Mouse (Mus musculus) layer of hippocampus, postnatal 10 days (tissue): ENCODE measurements around the gene Robo4. TPM values are rescaled to one million over a fixed set of nuclear protein-coding genes. Genes with fewer than 3 reads are reported as not detected.

Experiments used
- DNase-seq, 2 experiments: peaks; one replicate each; pipeline ENCODE4 v3.0.0; 2021; ENCODE audit warnings: low spot score in 2 of 2
- total RNA-seq, 2 experiments: library from RNA; stranded (reverse); gene quantifications; 2 replicates each; pipeline ENCODE4 v1.2.3; 2021

Robo4 gene
- total RNA-seq, 2 experiments from 2014 or later = 6.9 to 8.3 TPM

- no peak for DNase-seq
These were observed 51.6 kb downstream of the Robo4 start for GRCm38 (mm10) chr9:37453328-37453727.

- no peak for DNase-seq
These were observed 52.4 kb downstream of the Robo4 start for GRCm38 (mm10) chr9:37454011-37454492.

GRCm38 (mm10) chr9:37454991-37455390 is 53.3 kb downstream of the Robo4 start:
- DNase-seq = no peak

GRCm38 (mm10) chr9:37455868-37456267 is 54.2 kb downstream of the Robo4 start:
- DNase-seq = no peak

DNA sequence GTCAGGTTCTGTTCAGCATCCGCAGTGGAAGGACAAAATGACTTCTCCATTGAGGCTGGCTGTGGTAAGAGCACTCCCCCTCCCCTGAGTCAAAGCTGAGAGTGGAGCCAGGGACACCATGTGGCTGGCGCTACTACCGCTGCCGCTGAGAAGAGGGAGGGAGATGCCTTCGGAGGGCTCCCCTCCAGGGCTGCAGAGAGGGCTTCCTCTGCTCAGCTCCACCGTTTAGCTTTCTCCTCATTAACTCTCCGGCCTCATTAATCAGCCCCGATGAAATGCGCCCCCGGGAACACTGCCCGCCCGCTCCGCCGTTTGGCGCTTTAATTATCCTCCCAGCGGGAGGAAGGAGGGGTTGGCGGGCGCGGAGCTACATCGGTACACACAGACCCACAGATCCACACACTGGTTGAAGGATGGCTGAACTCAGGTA is 54.8 kb downstream of the Robo4 start:
- DNase-seq = peak; percentile 76 to 83

DNA sequence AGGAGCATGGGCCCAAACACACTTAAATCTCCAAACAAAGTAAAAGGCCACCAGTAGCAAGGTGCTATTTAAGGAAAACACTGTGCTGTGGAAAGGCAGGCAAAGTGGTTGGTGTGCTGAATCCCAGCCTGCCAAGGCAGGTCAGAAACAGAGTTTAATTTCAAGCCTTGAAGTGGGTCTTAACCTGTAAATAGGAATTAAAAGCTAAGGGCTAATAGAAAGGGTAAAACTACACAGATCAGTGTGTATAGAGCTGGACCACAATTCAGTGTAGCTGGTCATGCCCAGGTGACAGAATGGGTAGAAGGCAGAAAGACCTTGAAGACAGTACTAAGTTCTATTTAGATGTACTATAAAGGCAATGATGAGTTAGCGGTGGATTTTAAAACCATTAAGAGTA is 55.5 kb downstream of the Robo4 start:
- DNase-seq = no peak

DNA sequence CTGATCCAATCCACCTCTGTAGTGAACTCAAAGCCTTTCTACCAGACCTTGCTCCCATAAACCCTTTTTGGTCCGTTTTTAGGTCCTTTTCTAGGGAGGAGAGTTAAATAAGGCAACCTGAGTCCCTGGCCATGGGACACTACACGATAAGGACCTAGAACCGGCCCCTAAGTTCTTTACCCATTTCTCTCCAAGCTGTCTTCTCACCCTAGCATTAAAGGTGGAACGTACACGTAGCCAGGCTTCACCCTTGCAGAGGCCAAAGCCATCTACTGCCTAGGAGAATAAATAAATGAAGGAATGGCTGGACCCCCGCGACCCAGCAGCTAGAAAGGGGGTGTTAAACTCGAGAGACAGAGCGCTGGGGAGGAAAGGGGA is 58.0 kb downstream of the Robo4 start:
- DNase-seq = no peak

DNA sequence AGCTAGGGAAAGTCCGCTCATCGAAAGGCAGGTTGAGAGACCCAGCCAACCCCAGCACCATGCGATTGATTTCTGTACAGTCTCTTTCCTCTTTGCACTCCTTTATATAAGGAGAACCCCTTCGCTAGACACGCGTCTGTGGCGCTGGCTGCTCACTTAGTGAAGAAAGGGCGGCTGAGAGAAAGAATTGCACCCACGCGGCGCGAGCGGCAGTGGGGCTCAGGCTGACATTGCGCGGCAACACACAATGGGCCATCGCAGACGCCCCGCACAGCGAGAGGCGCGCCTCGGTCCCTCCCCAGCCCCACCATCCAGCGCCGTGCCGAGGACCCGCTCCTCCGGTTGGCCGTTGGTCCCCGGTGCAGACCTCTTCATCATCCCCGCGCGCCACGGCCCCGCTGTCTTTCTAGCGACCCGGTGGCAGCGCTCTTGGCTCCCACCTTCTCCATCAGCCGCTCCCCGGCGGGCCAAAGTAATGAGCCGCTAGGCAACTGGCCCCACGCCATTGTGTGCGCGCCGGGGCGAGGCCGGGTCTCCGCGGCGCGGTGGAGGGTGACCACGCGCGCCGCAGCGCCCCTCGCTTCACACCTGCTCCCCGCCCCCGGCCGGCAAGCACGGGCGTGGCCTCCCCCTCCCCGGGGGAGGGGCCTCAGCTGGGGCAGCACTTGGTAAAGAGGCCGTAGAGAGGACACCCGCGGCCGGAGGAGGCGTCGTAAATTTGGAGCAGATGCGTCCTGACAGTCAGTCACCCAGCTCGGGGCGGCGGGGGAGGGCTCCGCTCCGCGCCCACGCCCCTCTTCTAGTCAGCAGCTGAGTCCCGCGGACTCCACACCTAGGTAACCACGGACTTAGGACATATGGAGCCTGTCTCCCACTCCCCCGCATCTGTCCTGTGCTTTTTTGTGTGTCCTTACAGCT is 58.6 kb downstream of the Robo4 start:
- DNase-seq = peak; percentile 48 to 59

DNA sequence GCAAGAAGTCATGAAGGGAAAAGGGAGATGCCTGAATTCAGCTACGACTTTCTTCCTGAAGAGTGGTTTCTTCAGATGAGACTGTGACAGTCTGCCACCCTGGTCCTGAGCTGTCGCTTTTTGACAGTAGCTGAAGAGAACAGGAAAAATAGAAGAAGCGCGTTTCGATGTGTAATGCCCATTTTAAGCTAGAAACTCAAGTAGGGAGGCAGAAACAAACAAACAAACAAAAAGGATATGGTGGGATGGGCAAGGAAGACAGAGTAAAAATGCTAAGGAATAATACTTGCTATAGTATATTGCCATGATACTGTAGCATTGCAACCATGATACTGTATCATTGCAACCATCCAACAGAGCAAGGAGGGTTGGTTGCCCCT is 59.3 kb downstream of the Robo4 start:
- DNase-seq = no peak

DNA sequence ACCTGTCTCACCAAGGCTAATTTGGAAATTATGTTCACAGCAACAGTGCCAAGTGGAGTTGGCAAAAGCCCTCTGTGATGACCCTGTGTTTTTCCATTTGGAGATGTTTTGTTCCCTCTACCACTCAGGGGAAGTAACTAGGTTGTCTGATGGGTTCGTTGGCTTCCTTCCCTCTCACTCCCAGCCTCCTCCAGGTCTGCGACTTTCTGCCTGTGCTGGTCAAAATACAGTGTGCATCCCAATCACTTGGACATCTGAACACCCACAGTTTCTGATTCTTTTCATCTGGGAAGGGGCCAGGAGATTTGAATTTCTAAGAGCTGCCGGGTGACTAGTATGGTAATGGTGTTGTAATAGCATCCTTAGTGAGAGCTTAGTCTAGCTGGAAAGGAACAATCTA is 59.9 kb downstream of the Robo4 start:
- DNase-seq = no peak

DNA sequence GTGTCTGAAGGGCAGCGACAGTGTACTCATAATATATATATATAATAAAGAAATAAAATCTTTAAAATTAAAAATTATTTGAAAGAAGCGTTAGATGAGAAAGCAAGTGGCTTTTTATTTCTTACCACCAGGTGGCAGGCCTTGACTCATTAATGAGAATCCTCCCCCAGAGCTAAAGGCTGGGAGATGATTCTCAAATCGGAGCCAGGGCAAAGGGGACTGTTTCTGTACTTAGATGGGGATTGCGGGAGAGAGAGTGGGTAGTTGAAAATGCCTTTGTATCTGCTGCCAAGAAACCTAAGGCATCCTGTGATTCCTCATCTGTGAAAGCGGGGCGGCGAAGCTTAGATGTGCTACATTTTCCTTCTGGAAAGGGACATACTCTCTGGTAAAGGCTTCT is 61.1 kb downstream of the Robo4 start:
- DNase-seq = peak; percentile 39 to 62

Other genes starting within 250 kb of the Robo4 start
- gene Tmem218, start 193.7 kb upstream of the Robo4 start, total RNA-seq = 10 to 100 TPM in 1 of 2 experiments, 1 to 10 TPM in 1; 8.9 to 11.5 TPM
- gene Slc37a2, start 146.2 kb upstream of the Robo4 start, total RNA-seq = 1 to 10 TPM; 1.2 to 2.0 TPM
- 1 to 10 TPM; 3.1 to 4.0 TPM for gene Ccdc15, start 53.5 kb upstream of the Robo4 start, total RNA-seq
- 10 to 100 TPM; 66.7 to 72.3 TPM for gene Hepacam, start 34.5 kb upstream of the Robo4 start, total RNA-seq
- gene Robo3, start 31.3 kb downstream of the Robo4 start, total RNA-seq = 10 to 100 TPM; 14.9 to 22.8 TPM
- 10 to 100 TPM; 24.5 to 29.1 TPM for gene Msantd2, start 87.4 kb downstream of the Robo4 start, total RNA-seq
- gene Esam, start 126.2 kb downstream of the Robo4 start, total RNA-seq = 10 to 100 TPM; 30.3 to 31.5 TPM
- 1 to 10 TPM; 2.4 to 4.8 TPM for gene Vsig2, start 137.4 kb downstream of the Robo4 start, total RNA-seq
- gene Nrgn, start 151.0 kb downstream of the Robo4 start, total RNA-seq = 1,000 to 10,000 TPM; 1,430 to 1,457 TPM
- gene Siae, start 153.8 kb downstream of the Robo4 start, total RNA-seq = 10 to 100 TPM; 10.9 to 12.0 TPM
- 1 to 10 TPM; 2.2 TPM for gene Spa17, start 211.8 kb downstream of the Robo4 start, total RNA-seq